In the genomic region with DNA sequence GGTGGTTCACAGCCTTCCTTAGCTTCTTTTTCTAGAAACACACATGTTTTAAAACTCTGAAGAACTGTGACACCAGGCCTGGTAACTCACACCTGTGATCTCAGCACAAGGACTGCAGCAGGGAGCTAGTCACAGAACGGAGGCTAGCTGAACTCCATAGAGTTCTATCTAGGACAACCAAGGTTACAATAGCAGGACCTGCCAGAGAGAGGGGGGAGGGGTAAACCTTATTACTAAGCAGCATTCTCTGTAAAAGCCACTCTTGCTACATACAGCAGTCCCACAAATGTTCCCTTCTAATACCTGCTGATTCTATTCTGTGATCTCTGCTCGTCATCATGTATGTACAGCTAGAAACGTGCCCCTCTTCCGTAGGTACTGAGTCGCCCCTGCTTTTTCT, we compare ENCODE assay signal across 20 mouse cellular contexts. TPM values are rescaled to one million over a fixed set of nuclear protein-coding genes. Genes with fewer than 3 reads are reported as not detected.
DNase-seq lines count a peak whose midpoint lies in the region; ATAC-seq and TF ChIP-seq lines count a peak whose summit lies in the region.
"Had no signal": no experiment of that assay in that cellular context is flagged by ENCODE, and none has a peak within 500 bp of the region (broad histone marks: within the 10 kb centered on the region; RNA-seq: fewer than 3 reads in every experiment).

No protein-coding gene starts in this region.

- DNase-seq in gastrocnemius, adult 2 months, result no peak
- DNase-seq in gastrocnemius, postnatal 4 days (ENCODE audit: low spot score in 2 of 2), result no peak
- peak; percentile 25 for DNase-seq in ES-CJ7 (ENCODE audit: low read depth, low spot score)
- DNase-seq: cerebellum, adult 8-10 months; forebrain, postnatal 0 days; kidney, adult 8-10 months; kidney, postnatal 14 days; lung, embryonic 14.5 days; lung, postnatal 36 days; right cerebral cortex, postnatal 14 days; spleen, adult 18-20 months had no signal

- peaks cover 23% of the 10 kb centered on the region for H3K4me1 ChIP-seq in heart, embryonic 16.5 days (ENCODE audit: control insufficient read depth, insufficient read depth, low read length)
- H3K4me1 ChIP-seq in heart, embryonic 11.5 days (ENCODE audit: control insufficient read depth, insufficient read depth, low read length), result peaks cover 25% of the 10 kb centered on the region
- peaks cover 66% of the 10 kb centered on the region for H3K4me1 ChIP-seq in E14TG2a.4 (replicated peaks; ENCODE audit: low read depth, low read length)
- no peaks in the 10 kb centered on the region for H3K4me1 ChIP-seq in midbrain, embryonic 16.5 days (ENCODE audit: control insufficient read depth, insufficient read depth, low read length)
- H3K4me1 ChIP-seq: hindbrain, embryonic 12.5 days; stomach, embryonic 15.5 days had no signal

- intact Hi-C loops in gastrocnemius, adult 2 months (cut with DNase I), result no loop called here

- no peaks in the 10 kb centered on the region for H3K27me3 ChIP-seq in heart, embryonic 16.5 days (ENCODE audit: control insufficient read depth, insufficient read depth, low read length)
- H3K27me3 ChIP-seq in heart, embryonic 11.5 days (ENCODE audit: control insufficient read depth, insufficient read depth, low read length), result no peaks in the 10 kb centered on the region
- H3K27me3 ChIP-seq in E14TG2a.4 (ENCODE audit: insufficient read depth, low read length), result no peaks in the 10 kb centered on the region
- no peaks in the 10 kb centered on the region for H3K27me3 ChIP-seq in midbrain, embryonic 16.5 days (ENCODE audit: control insufficient read depth, insufficient read depth, low read depth, low read length)
- H3K27me3 ChIP-seq: hindbrain, embryonic 12.5 days; midbrain, embryonic 15.5 days; stomach, embryonic 15.5 days had no signal

- peaks cover 6% of the 10 kb centered on the region for H3K36me3 ChIP-seq in heart, embryonic 16.5 days (ENCODE audit: control insufficient read depth, insufficient read depth)
- no peaks in the 10 kb centered on the region for H3K36me3 ChIP-seq in heart, embryonic 11.5 days (ENCODE audit: control insufficient read depth, insufficient read depth, low read length)
- H3K36me3 ChIP-seq in E14TG2a.4 (ENCODE audit: insufficient read depth, low read length), result peaks cover 38% of the 10 kb centered on the region
- no peaks in the 10 kb centered on the region for H3K36me3 ChIP-seq in midbrain, embryonic 16.5 days (ENCODE audit: control insufficient read depth, insufficient read depth, low read length)
- H3K36me3 ChIP-seq: midbrain, embryonic 15.5 days had no signal

- TF ChIP-seq CTCF in gastrocnemius, adult 2 months (IDR thresholded peaks at IDR 0.05), result no peak
- TF ChIP-seq CTCF in E14TG2a.4 (conservative IDR thresholded peaks at IDR 0.05; ENCODE audit: low read length), result no peak

- no peaks in the 10 kb centered on the region for H3K9me3 ChIP-seq in heart, embryonic 16.5 days (replicated peaks; ENCODE audit: control insufficient read depth, low read length)
- no peaks in the 10 kb centered on the region for H3K9me3 ChIP-seq in heart, embryonic 11.5 days (replicated peaks; ENCODE audit: control insufficient read depth, low read length)
- H3K9me3 ChIP-seq in E14TG2a.4 (ENCODE audit: low read length), result no peaks in the 10 kb centered on the region
- no peaks in the 10 kb centered on the region for H3K9me3 ChIP-seq in midbrain, embryonic 16.5 days (replicated peaks; ENCODE audit: control insufficient read depth, low read length, poor library complexity, severe bottlenecking)
- H3K9me3 ChIP-seq: forebrain, embryonic 10.5 days; hindbrain, embryonic 12.5 days; midbrain, embryonic 15.5 days; stomach, embryonic 15.5 days had no signal

- 0 out of 2 replicates have a peak, but pooled peaks have one; percentile 45 for ATAC-seq in heart, embryonic 16.5 days (replicated peaks; ENCODE audit: extremely low read depth, insufficient read depth, low FRiP score)
- ATAC-seq in heart, embryonic 11.5 days (replicated peaks; ENCODE audit: insufficient number of reproducible peaks, low FRiP score, low TSS enrichment), result no peak
- ATAC-seq in midbrain, embryonic 16.5 days, result no peak
- ATAC-seq: forebrain, postnatal 0 days; inflammation-experienced regulatory T-cells, adult 6 months; midbrain, embryonic 15.5 days had no signal

- no peak overlapping the region for H3K4me2 ChIP-seq in heart, embryonic 16.5 days (ENCODE audit: low read depth, low read length)
- no peak overlapping the region for H3K4me2 ChIP-seq in heart, embryonic 11.5 days
- no peak overlapping the region for H3K4me2 ChIP-seq in midbrain, embryonic 16.5 days (ENCODE audit: low read length)
- H3K4me2 ChIP-seq: hindbrain, embryonic 12.5 days; lung, embryonic 14.5 days; midbrain, embryonic 15.5 days; stomach, embryonic 15.5 days had no signal

- no peak overlapping the region for H3K4me3 ChIP-seq in gastrocnemius, adult 2 months
- no peak overlapping the region for H3K4me3 ChIP-seq in heart, embryonic 16.5 days (ENCODE audit: low read length)
- no peak overlapping the region for H3K4me3 ChIP-seq in heart, embryonic 11.5 days (ENCODE audit: low read depth, low read length)
- H3K4me3 ChIP-seq in E14TG2a.4 (replicated peaks; ENCODE audit: low read length), result peak overlapping the region; percentile 11; the same call in 1 of the 2 replicates
- no peak overlapping the region for H3K4me3 ChIP-seq in midbrain, embryonic 16.5 days (ENCODE audit: low read depth, low read length)
- H3K4me3 ChIP-seq: forebrain, embryonic 10.5 days; hindbrain, embryonic 12.5 days; midbrain, embryonic 15.5 days; stomach, embryonic 15.5 days had no signal

- no peak overlapping the region; the same call in 1 of the 2 replicates for H3K9ac ChIP-seq in heart, embryonic 16.5 days (ENCODE audit: low read length)
- H3K9ac ChIP-seq in heart, embryonic 11.5 days (ENCODE audit: low read depth, low read length), result no peak overlapping the region
- H3K9ac ChIP-seq in midbrain, embryonic 16.5 days (ENCODE audit: low read depth, low read length), result no peak overlapping the region
- H3K9ac ChIP-seq: forebrain, postnatal 0 days; hindbrain, embryonic 12.5 days; lung, embryonic 14.5 days; midbrain, embryonic 15.5 days; stomach, embryonic 15.5 days had no signal

- WGBS in heart, embryonic 16.5 days, result 57% methylated on average over 5 of the region's 5 CpGs
- 60% methylated on average over 5 of the region's 5 CpGs for WGBS in heart, embryonic 11.5 days (ENCODE audit: insufficient replicate concordance)
- WGBS in midbrain, embryonic 16.5 days, result 81% methylated on average over 5 of the region's 5 CpGs

- peak overlapping the region; percentile 38 for H3K27ac ChIP-seq in gastrocnemius, adult 2 months
- H3K27ac ChIP-seq in heart, embryonic 16.5 days (ENCODE audit: low read length), result 0 out of 2 replicates have a peak overlapping the region, but pooled peaks have one; percentile 2
- no peak overlapping the region for H3K27ac ChIP-seq in heart, embryonic 11.5 days (ENCODE audit: low read depth, low read length)
- H3K27ac ChIP-seq in midbrain, embryonic 16.5 days (ENCODE audit: low read length), result no peak overlapping the region
- H3K27ac ChIP-seq: forebrain, embryonic 10.5 days; hindbrain, embryonic 12.5 days; midbrain, embryonic 15.5 days; stomach, embryonic 15.5 days had no signal

RNA-seq across cellular contexts. Expression of gene Atp1b3, which starts 15.4 kb away (rescaled TPM):
- total RNA-seq in gastrocnemius, adult 2 months (2021), result 10 to 100 TPM; 31.2 to 31.4 TPM
- total RNA-seq in gastrocnemius, postnatal 4 days (2021), result 10 to 100 TPM; 76.5 to 84.8 TPM
- polyA plus RNA-seq in heart, embryonic 16.5 days (2015; fragmentation: Nextera tagmentation; extraction: Ambion mirVana), result 125 and 136 TPM in 2 replicates
- polyA plus RNA-seq in heart, embryonic 11.5 days (2014; fragmentation: Nextera tagmentation; extraction: Ambion mirVana), result 149 and 177 TPM in 2 replicates
- 176 and 181 TPM in 2 replicates for polyA plus RNA-seq in midbrain, embryonic 16.5 days (2015; fragmentation: Nextera tagmentation; extraction: Ambion mirVana)

Comparison
In these comparisons a context has a peak if more than half of its experiments do, and no peak if none do; other contexts are left out.
1. H3K27ac ChIP-seq: peak in gastrocnemius, adult 2 months (single experiment) and heart, embryonic 16.5 days (single experiment); none in heart, embryonic 11.5 days (single experiment) and midbrain, embryonic 16.5 days (single experiment).